Mouse (Mus musculus) CD4-positive helper T cell, adult 2 months (primary cell): ENCODE results near the gene Oit1.

Experiments
- DNase-seq: peaks from one replicate; pipeline ENCODE4 v3.0.0-alpha.2; 2012; ENCODE audit warnings: low read depth, missing footprints, low spot score

Oit1 gene

DNA sequence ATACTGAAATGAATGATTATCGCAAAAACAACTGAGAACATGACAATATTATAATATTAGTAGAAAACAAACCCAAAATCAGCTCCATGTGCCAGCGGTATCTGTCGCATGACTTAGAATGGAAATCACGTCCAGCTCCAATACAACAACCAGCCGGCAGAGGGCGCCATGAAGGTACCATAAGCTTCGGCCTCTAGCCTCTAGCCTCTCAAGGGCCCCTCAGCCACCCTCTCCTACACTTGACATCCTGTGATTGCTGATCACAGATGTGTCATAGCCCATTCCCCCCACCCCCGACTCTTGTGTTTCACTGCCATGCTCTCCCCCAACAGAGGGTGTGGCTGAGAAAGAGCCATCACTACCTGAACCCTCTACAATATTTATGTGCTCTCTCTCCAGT is 78.3 kb downstream of the Oit1 start:
- peak; percentile 16 for DNase-seq
